Mouse (Mus musculus) urinary bladder, postnatal 4 days (tissue): ENCODE data around the gene Rcan2.

ENCODE experiments used
- DNase-seq, 2 experiments: peaks; one replicate each; pipeline ENCODE4 v3.0.0; 2021 to 2022; ENCODE audit warnings: low spot score in 2 of 2

The Rcan2 gene

GRCm38 (mm10) chr17:44020707-44021220, 219.6 kb downstream of the Rcan2 start:
- no peak for DNase-seq

GRCm38 (mm10) chr17:44023842-44024241, 222.7 kb downstream of the Rcan2 start:
- no peak for DNase-seq

DNA sequence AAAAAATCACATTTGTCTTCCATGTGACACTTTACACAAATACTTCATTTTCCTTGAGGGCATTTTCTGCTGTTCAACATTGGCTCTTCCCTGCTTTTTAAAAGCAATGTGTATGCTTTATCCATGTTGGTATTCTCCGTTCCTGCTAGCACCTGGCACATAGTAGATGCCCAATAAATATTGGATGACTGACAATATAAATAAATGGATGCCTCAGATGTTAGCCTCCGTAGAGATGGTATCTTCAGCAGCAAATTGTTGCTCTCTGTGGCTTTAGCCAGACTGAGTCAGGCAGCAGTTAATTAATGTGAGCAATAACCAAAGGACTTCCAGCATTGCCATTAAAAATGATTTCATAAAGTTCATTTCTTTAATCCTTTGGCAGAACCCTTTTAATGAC, 223.9 kb downstream of the Rcan2 start:
- DNase-seq = no peak

DNA sequence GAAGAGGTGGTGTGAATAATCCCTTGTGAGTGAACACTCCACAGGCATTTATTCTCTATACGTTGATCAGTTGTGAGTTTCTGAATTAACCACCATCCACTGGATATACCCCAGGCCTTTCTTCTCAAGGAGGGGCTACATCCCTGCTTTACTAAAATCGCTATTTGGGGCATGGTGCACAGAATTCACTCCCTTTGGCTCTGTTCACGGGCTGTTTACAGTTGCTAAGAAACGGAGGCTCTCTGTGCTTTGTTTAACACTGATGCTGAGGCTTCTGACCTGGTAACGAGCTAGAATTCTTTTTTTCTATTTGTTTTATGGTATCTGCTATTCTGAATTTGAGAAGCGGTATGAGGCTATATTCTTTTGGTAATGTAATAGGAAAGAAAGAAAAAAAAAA, 224.8 kb downstream of the Rcan2 start:
- no peak for DNase-seq

DNA sequence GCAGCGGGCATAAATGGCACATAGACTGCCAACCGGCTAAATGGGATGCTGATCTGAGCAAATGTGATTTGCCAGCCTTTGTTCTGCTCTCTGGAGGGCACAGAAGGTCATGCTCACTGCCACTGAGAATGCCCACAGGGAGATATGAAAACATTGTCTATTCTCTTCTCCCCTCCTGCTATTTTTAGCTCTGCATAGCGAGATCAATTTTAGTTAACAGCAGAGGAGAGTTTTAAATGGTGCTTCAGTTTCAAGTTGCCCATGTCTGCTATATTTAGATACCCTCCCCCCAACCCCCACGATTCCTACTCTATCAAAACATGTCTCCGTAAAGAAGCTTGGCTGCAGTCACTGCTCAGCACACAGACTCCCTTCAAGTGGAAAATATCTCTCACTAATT, 225.2 kb downstream of the Rcan2 start:
- no peak for DNase-seq

DNA sequence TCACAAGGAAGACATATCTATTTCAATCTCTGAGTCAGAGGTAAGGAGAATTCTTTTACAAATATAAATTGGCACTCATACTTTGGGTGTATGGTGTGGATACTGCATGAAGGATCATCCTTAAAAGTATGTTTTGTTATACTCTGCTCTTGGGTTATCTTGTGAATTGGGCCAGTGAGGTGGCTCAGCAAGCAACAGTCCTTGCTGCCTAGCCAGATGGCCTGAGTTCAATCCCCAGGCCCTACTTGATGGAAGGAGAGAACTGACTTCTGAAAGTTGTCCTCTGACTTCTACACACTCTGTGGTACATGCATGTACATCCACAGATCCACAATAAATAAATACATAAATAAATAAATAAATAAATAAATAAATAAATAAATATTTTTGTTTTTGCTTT, 225.6 kb downstream of the Rcan2 start:
- no peak for DNase-seq

DNA sequence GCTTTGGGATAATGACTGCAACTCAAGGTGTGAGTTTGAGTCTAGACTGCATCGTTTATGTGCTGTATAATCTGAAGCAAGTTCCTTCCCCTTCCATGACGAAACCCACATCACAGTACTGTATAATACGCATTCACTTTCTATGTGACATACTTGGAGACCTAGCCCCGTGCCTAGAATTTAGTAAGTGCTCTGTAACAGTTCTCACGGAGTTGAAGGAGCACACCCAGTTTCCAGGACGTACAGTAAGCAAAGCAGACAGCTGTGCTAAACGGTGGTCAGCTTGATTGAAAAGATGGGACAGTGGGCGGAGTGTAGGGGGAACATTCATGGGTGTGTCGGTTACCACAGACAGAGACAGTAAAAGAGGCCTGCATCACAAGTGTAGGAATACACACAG, 226.2 kb downstream of the Rcan2 start:
- DNase-seq = no peak

GRCm38 (mm10) chr17:44029616-44030015, 228.5 kb downstream of the Rcan2 start:
- DNase-seq = no peak

DNA sequence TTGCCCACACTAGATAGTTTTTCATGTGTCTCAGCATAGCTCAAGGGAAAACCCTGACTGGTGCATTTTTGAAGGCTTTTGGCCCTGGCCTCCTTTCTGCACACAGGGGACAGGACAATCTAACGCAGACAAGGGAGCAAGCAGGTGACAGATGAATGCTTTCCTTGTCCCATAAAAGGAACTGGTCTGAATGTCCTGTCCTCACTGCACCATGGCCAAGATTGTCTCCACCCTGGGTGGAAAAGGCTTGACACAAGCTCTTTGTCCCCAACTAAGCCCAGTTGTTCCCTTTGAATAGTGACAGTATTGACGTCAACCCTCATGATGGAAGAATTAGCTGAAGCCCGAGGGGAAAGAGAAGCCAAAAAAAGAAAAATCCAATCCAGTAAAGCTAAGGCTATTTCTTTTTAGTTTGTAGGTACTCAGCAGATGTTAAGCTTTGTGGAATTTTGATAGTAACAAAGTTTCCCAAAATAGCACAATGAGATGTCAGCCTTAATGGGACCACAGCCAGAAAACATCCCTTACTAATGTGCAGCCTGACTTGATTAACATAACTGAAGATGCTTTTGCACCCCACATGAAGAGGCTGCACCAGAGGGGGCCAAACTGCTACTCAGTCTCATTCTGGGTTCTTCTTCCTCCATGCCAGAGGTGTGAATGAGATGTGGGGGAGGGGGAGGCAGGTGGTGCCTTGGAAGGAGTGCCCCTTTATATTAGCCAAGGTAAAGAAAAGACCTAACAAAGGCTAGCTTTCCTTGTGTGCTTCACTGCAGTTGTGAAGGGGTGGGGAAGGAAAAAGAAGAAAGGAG, 229.8 kb downstream of the Rcan2 start:
- DNase-seq = no peak

GRCm38 (mm10) chr17:44035005-44035404, 233.9 kb downstream of the Rcan2 start:
- DNase-seq = no peak

DNA sequence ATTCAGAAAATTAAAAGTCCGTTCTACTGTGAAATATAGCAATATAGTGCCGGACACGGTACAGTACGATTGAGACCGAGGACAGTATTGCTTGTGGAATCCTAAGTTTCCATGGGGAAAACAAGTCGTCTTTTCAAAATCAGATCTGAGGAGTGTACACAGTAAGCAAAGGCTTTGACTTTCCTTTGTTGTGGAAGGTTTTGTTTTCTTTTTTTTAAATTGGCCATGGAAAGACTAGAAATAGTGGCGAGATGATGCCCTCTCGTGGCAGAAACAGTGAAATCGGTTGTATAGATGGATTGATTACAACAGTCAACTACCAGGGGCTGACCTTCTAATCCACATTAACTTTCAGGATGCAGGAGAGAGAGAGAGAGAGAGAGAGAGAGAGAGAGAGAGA, 237.5 kb downstream of the Rcan2 start:
- no peak for DNase-seq

GRCm38 (mm10) chr17:44040449-44040848, 239.3 kb downstream of the Rcan2 start:
- no peak for DNase-seq

DNA sequence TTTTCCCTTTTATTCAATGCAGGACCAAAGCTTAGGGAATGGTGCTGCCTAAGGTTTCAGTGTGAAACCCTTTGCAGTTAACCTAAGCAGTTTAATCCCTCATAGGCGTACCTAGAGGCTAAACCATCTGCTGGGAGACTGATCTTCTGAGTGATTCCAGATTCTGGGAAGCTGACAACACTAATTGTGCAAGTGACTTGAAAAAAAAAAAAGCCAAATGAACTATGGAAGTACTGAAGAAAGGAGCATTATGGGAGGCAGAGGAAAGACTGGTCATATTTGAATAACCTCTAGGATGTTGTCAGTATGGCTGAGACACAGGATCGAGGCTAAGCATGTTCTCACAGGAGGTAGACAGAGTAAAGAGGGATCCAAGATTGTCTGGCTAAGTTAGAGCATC, 241.2 kb downstream of the Rcan2 start:
- DNase-seq = no peak

- no peak for DNase-seq
Measured at GRCm38 (mm10) chr17:44042861-44043260, 241.7 kb downstream of the Rcan2 start.

GRCm38 (mm10) chr17:44053427-44053826, 252.3 kb downstream of the Rcan2 start:
- DNase-seq = no peak

DNA sequence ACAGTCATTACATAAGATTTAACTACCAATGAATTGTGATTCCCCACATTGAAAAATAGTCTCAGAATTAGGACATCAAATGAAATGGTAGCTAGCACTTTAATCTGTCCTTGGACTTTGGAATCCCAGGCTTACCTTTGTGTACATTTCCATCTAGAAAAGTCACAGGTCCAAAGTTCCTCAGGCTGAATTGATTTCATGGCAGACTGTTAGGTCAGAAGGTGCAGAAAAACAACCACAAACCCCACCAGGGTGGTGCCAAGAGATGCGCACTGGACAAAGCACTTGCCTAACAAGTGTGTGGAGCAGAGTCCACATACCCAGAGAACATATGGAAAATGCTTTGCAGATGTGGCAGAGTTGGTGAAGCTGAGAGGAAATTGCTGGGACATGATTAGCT, 256.0 kb downstream of the Rcan2 start:
- no peak for DNase-seq

DNA sequence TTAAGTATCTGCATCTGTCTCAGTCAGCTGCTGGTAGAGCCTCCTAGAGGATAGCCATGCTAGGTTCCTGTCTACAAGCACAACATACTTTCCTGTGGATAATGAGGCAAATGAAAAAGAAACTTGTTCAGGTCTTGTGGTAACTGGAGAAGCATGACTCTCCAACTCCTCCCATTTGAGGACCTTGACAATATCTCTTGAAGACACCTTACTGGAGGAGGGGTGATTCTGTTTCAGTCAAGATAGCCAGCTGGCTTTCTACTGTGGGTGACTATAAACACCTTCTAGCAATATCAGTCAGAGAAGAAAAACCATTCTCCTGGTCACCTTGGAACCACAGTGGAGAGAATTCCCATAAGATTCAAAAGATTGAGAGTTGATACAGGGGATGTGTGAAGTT, 257.0 kb downstream of the Rcan2 start:
- DNase-seq = no peak

GRCm38 (mm10) chr17:44060781-44061180, 259.6 kb downstream of the Rcan2 start:
- DNase-seq = no peak

GRCm38 (mm10) chr17:44061289-44061890, 260.2 kb downstream of the Rcan2 start:
- DNase-seq = no peak

- DNase-seq = no peak
Measured at GRCm38 (mm10) chr17:44068876-44069275, 267.7 kb downstream of the Rcan2 start.

GRCm38 (mm10) chr17:44071680-44072079, 270.5 kb downstream of the Rcan2 start:
- DNase-seq = no peak

DNA sequence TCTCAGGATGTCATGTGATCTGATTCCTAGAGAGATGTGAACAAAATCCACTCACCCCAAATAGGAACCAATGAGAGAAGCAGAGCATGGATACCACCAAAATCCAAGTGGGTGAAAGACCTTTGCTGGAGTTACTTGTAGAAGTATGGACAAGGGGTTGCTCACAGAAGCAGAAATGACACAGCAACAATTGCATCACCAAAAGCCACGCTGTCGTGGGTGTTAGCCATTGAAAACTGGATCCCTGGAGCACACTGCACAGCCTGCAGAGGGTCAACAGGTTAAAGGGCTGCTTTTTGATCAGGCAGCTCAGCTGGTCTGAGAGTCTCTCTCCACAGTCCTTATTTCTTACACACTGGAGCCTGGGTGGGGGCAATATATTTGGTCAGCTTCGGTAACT, 274.4 kb downstream of the Rcan2 start:
- no peak for DNase-seq

DNA sequence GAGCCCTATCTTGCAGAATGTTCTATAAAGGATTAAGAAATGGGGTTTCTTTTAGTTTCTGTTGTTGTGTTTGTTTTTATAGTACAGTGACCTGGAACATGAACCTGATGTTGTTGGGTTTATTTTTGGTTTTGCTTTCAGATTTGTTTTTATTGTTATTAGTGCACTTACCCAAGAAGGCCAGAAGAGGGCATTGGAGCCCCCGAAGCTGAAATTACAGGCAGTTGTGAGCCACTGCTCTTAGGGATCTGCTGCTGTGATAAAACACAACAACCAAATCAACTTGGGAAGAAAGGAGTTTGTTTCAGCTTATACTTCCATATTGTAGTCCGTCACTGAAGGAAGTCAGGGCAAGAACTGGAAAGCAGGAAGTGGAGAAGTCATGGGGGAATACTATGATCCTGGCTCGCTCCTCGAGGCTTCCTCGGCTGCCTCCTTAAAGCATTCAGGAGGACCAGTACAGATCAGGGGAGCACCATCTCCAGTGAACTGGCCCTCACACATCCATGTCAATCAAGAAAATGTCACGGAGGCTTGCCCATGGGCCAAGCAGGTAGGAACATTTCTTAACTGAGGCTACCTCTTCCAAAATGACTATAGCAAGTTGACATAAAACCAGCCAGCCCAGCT, 275.0 kb downstream of the Rcan2 start:
- DNase-seq = no peak
